Mouse (Mus musculus) forelimb bud, embryonic 11.5 days (tissue): ENCODE results near the gene Gipc3.

Source experiments
- DNase-seq: peaks from one replicate; pipeline ENCODE4 v3.0.0-alpha.2; 2012; ENCODE audit warnings: low read depth, low spot score

Gene Gipc3

GRCm38 (mm10) chr10:81349146-81349545 lies 6.1 kb upstream of the Gipc3 start:
- DNase-seq = no peak

GRCm38 (mm10) chr10:81346453-81347067 lies 3.5 kb upstream of the Gipc3 start:
- DNase-seq = peak; percentile 67

DNA sequence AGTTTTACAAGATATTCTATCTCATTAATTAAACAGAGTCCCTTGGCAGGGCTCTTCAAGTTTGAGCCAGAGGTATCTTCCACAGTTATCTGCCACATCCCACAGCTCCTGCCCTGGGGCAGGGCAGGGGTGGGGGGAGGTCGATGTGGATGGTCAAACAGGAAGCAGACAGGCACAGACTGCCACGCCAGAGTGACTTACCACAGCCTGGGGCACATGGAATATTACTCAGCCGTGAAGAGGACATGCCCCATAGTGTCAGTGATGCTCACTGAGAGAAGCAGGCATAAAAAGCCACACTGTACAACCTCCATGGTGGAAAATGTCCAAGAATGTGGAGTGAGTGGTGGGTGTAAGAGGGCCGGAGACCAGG lies 2.1 kb upstream of the Gipc3 start:
- DNase-seq = no peak

DNA sequence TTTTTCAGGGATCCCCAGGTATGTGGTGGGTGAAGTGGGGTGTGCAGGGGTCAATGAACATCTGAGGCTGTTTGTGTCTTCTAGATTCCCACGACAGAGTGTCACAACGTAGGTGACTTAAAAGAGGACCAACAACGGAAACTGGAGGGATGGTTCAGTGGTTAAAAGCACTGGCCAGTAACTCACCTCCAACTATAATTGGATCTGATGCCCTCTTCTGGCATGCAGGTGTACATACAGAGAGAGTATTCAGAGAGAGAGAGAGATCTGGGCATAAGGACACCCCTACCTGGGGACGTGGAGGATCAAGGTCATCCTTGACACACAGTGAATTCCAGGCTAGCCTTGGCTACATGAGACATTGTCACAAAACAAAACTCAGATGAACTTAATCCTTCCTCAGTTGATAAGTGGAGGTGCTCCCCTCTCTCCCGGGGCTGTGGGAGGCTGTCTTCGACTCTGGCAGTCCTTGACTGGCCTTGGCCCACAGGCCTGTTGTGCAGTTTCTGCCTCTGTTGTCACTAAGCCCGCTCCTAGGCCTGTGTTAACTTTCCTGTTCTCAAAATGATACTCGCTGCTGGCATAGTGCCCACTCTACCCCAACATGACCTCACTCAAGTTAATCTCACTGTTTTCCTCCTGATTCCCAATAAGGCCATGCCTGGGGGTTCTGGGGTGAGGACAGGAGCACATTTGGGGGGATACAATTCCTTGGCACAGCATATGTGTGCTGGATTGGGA lies 1.5 kb upstream of the Gipc3 start:
- no peak for DNase-seq

DNA sequence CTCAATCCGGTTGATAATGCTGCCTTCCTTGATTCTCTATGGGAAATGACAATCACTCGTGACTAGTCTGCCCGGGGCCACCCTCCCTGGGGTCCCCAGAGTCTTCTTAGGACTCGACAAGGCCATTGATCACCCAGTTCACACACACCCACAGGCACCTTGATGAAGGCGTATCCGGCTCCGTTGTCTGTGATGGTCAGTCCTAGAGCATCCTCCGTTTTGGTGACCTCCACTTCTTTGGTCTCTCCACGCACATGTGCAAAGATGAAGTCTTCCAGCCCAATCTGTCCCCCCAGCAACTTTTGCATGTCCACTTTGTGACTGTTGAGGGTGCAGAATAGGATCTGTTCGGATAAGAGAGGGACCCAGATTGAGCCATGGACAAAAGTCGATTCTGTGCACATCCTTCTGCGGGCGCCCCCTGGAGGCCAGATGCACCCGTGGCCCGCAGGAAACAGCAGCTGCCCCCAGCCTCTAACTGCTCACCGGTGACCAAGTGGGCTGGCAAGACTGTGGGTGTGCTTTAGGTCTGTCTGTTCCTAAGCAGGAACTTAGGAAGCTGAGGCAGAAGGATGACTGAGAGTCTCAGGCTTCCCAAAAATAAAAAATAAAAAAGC lies 1.6 kb downstream of the Gipc3 start:
- no peak for DNase-seq

GRCm38 (mm10) chr10:81340551-81341332 lies 2.3 kb downstream of the Gipc3 start:
- DNase-seq = no peak

GRCm38 (mm10) chr10:81336558-81336957 lies 6.5 kb downstream of the Gipc3 start:
- no peak for DNase-seq

DNA sequence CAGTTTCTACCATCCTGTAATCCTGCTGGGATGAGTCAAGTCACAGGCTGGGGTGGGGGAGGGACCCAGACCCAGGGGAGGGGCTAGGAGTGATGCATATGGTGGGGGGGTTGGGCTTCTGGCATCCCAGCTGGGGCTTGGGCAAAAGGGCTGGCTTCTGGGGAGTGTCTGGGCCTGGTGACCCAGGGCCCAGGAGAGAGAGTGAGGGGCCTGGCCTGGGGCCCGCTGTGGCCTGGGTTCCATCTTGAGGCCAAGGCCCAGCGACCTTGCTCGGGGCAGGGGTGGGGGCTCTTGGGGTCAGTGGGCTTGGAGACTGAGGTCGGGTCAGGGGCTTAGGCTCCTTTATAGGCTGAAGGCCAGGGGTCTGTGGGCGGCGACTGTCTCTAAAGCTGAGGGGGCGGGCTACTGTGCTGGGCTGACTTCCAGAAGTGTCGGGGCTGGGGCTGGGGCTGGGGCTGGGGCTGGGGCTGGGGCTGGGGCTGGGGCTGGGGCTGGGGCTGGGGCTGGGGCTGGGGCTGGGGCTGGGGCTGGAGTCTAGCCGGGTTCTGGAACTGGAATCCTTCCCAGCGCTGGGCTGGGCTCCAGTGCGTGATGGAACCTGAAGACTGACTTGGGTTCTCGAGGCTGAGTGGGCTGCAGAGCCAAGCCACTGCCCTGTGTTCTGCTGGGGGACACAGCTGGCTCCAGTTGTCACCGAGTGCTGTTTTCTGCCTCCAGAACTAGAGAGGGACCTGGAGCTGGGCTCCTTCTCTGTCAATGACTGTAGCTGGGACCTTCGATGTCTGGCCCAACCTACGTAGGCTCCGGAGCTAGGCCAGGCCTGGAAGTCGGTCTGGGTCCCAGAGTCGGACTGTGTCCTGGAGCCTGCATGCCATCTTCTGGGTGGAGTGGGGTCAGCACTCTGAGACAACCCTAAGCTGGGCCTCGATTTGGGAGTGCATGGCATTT lies 7.4 kb downstream of the Gipc3 start:
- DNase-seq = no peak

GRCm38 (mm10) chr10:81334324-81334723 lies 8.7 kb downstream of the Gipc3 start:
- DNase-seq = no peak

- DNase-seq = no peak
These were observed 10.8 kb downstream of the Gipc3 start for GRCm38 (mm10) chr10:81332277-81332676.

- DNase-seq = no peak
These were observed 13.1 kb downstream of the Gipc3 start for GRCm38 (mm10) chr10:81330007-81330406.

DNA sequence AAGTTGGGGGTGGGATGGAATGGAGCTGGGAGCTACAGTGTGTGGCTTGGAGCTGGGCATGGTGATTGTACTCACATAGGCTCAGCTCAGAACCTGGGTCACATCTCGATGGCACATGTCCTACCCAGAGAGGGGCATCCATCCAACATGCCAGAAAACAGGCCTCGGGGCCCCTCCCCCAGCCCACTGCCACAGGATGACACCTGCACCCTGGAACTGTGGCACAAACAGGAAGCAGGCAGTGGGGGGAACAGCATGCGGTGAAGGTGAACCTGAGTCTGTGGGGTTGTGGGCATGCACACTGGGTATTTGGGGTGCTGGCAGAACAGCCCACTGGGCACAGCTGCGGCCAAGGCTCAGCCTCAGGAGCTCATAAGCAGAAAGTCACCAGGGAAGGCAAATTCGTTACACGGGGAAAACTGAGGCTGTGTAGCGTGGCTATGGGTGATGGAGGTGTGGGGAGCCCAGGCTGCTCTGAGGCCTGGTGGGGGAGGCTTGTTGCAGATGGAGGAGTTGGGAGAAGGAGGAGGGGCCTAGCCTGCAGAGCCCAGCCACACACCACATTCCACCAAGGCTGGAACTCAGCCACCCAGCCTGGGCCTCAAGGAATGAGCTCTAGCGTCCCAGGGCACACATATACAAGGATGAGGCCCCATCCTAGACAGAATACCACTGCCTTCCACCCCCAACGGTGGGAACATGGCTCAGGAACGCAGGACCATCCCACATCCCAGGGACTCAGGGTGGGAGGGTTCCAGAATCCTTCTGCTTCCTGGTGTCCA lies 13.7 kb downstream of the Gipc3 start:
- no peak for DNase-seq

GRCm38 (mm10) chr10:81328386-81328785 lies 14.7 kb downstream of the Gipc3 start, which contains the start of gene Tbxa2r:
TSS of gene Tbxa2r (plus strand) at chr10:81328731.
- DNase-seq = no peak

GRCm38 (mm10) chr10:81327959-81328358 lies 15.1 kb downstream of the Gipc3 start:
- no peak for DNase-seq

DNA sequence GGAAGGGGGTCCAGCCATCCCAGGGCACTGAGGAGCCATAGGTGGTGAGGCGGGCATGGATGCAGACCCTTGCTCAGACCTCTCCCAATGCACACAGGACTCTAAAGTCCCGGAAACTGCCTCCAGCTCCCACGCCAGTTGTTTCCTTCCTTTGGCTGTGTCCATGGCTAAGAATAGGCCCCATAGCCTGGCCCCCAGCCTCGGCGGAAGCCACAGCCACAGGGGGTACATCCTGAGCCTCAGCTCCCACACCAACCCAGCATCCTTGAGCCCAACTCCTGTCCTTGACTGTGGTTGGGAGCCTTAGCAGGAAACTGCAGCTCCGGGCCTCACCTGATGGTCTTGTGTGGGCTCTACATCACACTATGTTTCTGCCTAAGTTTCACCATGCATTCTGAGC lies 16.2 kb downstream of the Gipc3 start:
- DNase-seq = no peak

- no peak for DNase-seq
These were observed 17.3 kb downstream of the Gipc3 start for GRCm38 (mm10) chr10:81325781-81326180.

DNA sequence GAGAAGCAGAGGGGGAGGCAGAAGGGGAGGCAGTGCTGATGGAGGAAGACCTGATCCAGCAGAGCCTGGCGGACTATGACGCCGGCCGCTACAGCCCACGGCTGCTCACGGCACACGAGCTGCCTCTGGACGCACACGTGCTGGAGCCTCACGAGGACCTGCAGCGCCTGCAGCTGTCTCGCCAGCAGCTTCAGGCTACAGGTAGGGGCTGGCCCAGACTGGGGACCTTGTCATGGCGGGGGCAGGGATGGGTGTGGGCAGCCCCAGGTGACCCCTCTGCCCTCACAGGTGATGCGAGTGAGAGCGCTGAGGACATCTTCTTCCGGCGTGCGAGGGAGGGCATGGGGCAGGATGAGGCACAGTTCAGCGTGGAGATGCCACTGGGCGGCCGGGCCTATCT lies 17.9 kb downstream of the Gipc3 start:
- no peak for DNase-seq

GRCm38 (mm10) chr10:81323791-81324530 lies 19.1 kb downstream of the Gipc3 start:
- no peak for DNase-seq

GRCm38 (mm10) chr10:81323141-81323775 lies 19.8 kb downstream of the Gipc3 start:
- DNase-seq = no peak
